ENCODE assay signal across 9 mouse cellular contexts in genomic region chr9:37029811-37030346, GRCm38 (mm10).
DNase-seq lines count a peak whose midpoint lies in the region; ATAC-seq and TF ChIP-seq lines count a peak whose summit lies in the region.
"Had no signal": no experiment of that assay in that cellular context is flagged by ENCODE, and none has a peak within 500 bp of the region (broad histone marks: within the 10 kb centered on the region; RNA-seq: fewer than 3 reads in every experiment).

No protein-coding gene starts in this region.

- H3K9ac ChIP-seq in hindbrain, embryonic 11.5 days (ENCODE audit: low read depth, low read length), result no peak overlapping the region
- 0 out of 2 replicates have a peak overlapping the region, but pooled peaks have one; percentile 36 for H3K9ac ChIP-seq in embryonic facial prominence, embryonic 14.5 days (ENCODE audit: low read depth, low read length)
- no peak overlapping the region for H3K9ac ChIP-seq in hindbrain, postnatal 0 days (replicated peaks; ENCODE audit: low read length)
- no peak overlapping the region for H3K9ac ChIP-seq in midbrain, postnatal 0 days (replicated peaks; ENCODE audit: low read length, poor library complexity, severe bottlenecking)

- H3K4me2 ChIP-seq in hindbrain, embryonic 11.5 days (replicated peaks; ENCODE audit: low read depth, low read length), result no peak overlapping the region
- no peak overlapping the region; the same call in 1 of the 2 replicates for H3K4me2 ChIP-seq in embryonic facial prominence, embryonic 14.5 days (ENCODE audit: low read depth, low read length)
- no peak overlapping the region for H3K4me2 ChIP-seq in hindbrain, postnatal 0 days (ENCODE audit: low read depth, low read length)
- H3K4me2 ChIP-seq in midbrain, postnatal 0 days (ENCODE audit: low read depth, low read length, poor library complexity, severe bottlenecking), result no peak overlapping the region

- peak overlapping the region; percentile 60 for H3K27ac ChIP-seq in hindbrain, embryonic 10.5 days
- H3K27ac ChIP-seq in hindbrain, embryonic 11.5 days (ENCODE audit: low read depth, low read length), result no peak overlapping the region
- peak overlapping the region; percentile 64 for H3K27ac ChIP-seq in embryonic facial prominence, embryonic 14.5 days (replicated peaks; ENCODE audit: low read depth, low read length)
- peak overlapping the region; percentile 5; the same call in 1 of the 2 replicates for H3K27ac ChIP-seq in hindbrain, postnatal 0 days
- peak overlapping the region; percentile 49 for H3K27ac ChIP-seq in midbrain, postnatal 0 days (ENCODE audit: low read depth, low read length)

- no peak overlapping the region for H3K4me3 ChIP-seq in hindbrain, embryonic 10.5 days
- H3K4me3 ChIP-seq in hindbrain, embryonic 11.5 days (ENCODE audit: low read depth, low read length), result no peak overlapping the region
- H3K4me3 ChIP-seq in embryonic facial prominence, embryonic 14.5 days (ENCODE audit: low read depth, low read length), result no peak overlapping the region
- no peak overlapping the region for H3K4me3 ChIP-seq in hindbrain, postnatal 0 days (ENCODE audit: low read length)
- H3K4me3 ChIP-seq in midbrain, postnatal 0 days (ENCODE audit: low read depth, low read length), result no peak overlapping the region

- H3K36me3 ChIP-seq in hindbrain, embryonic 10.5 days, result no peaks in the 10 kb centered on the region
- H3K36me3 ChIP-seq in hindbrain, embryonic 11.5 days (ENCODE audit: control insufficient read depth, insufficient read depth, low read length), result no peaks in the 10 kb centered on the region
- H3K36me3 ChIP-seq in embryonic facial prominence, embryonic 14.5 days (ENCODE audit: control insufficient read depth, insufficient read depth, low read length), result no peaks in the 10 kb centered on the region
- no peaks in the 10 kb centered on the region for H3K36me3 ChIP-seq in hindbrain, postnatal 0 days (ENCODE audit: insufficient read depth, low read length)
- no peaks in the 10 kb centered on the region for H3K36me3 ChIP-seq in midbrain, postnatal 0 days (ENCODE audit: insufficient read depth, low read length)

- no peaks in the 10 kb centered on the region for H3K9me3 ChIP-seq in hindbrain, embryonic 10.5 days
- no peaks in the 10 kb centered on the region for H3K9me3 ChIP-seq in hindbrain, embryonic 11.5 days (ENCODE audit: control insufficient read depth, low read length)
- no peaks in the 10 kb centered on the region for H3K9me3 ChIP-seq in embryonic facial prominence, embryonic 14.5 days (ENCODE audit: control insufficient read depth, low read length)
- no peaks in the 10 kb centered on the region for H3K9me3 ChIP-seq in hindbrain, postnatal 0 days (ENCODE audit: low read length)
- no peaks in the 10 kb centered on the region for H3K9me3 ChIP-seq in midbrain, postnatal 0 days (ENCODE audit: low read length)

- no peak for TF ChIP-seq CTCF in hindbrain, postnatal 0 days (IDR thresholded peaks at IDR 0.05; ENCODE audit: low read depth)
- TF ChIP-seq CTCF in midbrain, postnatal 0 days (IDR thresholded peaks at IDR 0.05), result no peak

- H3K27me3 ChIP-seq in hindbrain, embryonic 10.5 days (ENCODE audit: insufficient read depth, poor library complexity, severe bottlenecking), result no peaks in the 10 kb centered on the region
- no peaks in the 10 kb centered on the region for H3K27me3 ChIP-seq in hindbrain, embryonic 11.5 days (ENCODE audit: control insufficient read depth, insufficient read depth, low read length)
- no peaks in the 10 kb centered on the region for H3K27me3 ChIP-seq in embryonic facial prominence, embryonic 14.5 days (replicated peaks; ENCODE audit: control insufficient read depth, insufficient read depth, low read length)
- no peaks in the 10 kb centered on the region for H3K27me3 ChIP-seq in hindbrain, postnatal 0 days (ENCODE audit: insufficient read depth, low read length)
- H3K27me3 ChIP-seq in midbrain, postnatal 0 days (ENCODE audit: insufficient read depth, low read length), result no peaks in the 10 kb centered on the region

- ATAC-seq in hindbrain, embryonic 11.5 days (ENCODE audit: low FRiP score), result no peak
- ATAC-seq in embryonic facial prominence, embryonic 14.5 days (ENCODE audit: low read depth), result peak; percentile 48; the same call in 1 of the 2 replicates
- no peak for ATAC-seq in hindbrain, postnatal 0 days
- no peak for ATAC-seq in midbrain, postnatal 0 days (ENCODE audit: low FRiP score)
- ATAC-seq in activated CD4-positive, CD25-positive, alpha-beta regulatory T cell, adult 4 months, result no peak

- peaks cover 60% of the 10 kb centered on the region for H3K4me1 ChIP-seq in hindbrain, embryonic 10.5 days (replicated peaks)
- peaks cover 12% of the 10 kb centered on the region for H3K4me1 ChIP-seq in hindbrain, embryonic 11.5 days (replicated peaks; ENCODE audit: control insufficient read depth, insufficient read depth, low read length)
- peaks cover 25% of the 10 kb centered on the region for H3K4me1 ChIP-seq in embryonic facial prominence, embryonic 14.5 days (ENCODE audit: control insufficient read depth, insufficient read depth, low read length)
- peaks cover 12% of the 10 kb centered on the region; the same call in 1 of the 2 replicates for H3K4me1 ChIP-seq in hindbrain, postnatal 0 days (ENCODE audit: insufficient read depth, low read length)
- H3K4me1 ChIP-seq in midbrain, postnatal 0 days (ENCODE audit: insufficient read depth, low read length), result peaks cover 11% of the 10 kb centered on the region; the same call in 1 of the 2 replicates

- no peak for DNase-seq in hindbrain, embryonic 10.5 days (ENCODE audit: low spot score)
- DNase-seq in hindbrain, embryonic 11.5 days (ENCODE audit: low spot score), result no peak
- no peak for DNase-seq in embryonic facial prominence, embryonic 14.5 days (ENCODE audit: low spot score)
- DNase-seq in hindbrain, postnatal 0 days (ENCODE audit: low spot score), result no peak
- DNase-seq in midbrain, postnatal 0 days (ENCODE audit: low spot score), result no peak
- no peak for DNase-seq in cerebellum, adult 11 months
- DNase-seq in cerebellum, postnatal 10 days, result no peak
- DNase-seq: gastrocnemius, postnatal 10 days had no signal

- WGBS in hindbrain, embryonic 10.5 days, result 68% methylated on average over 3 of the region's 3 CpGs
- WGBS in hindbrain, embryonic 11.5 days, result 68% methylated on average over 3 of the region's 3 CpGs
- WGBS in embryonic facial prominence, embryonic 14.5 days, result 31% methylated on average over 3 of the region's 3 CpGs
- 82% methylated on average over 3 of the region's 3 CpGs for WGBS in hindbrain, postnatal 0 days
- 78% methylated on average over 3 of the region's 3 CpGs for WGBS in midbrain, postnatal 0 days
